Mouse (Mus musculus): ENCODE measurements around the gene Syne1. TPM values are rescaled to one million over a fixed set of nuclear protein-coding genes. Genes with fewer than 3 reads are reported as not detected.

The Syne1 gene
- total RNA-seq, 2 experiments from 2014 or later: 17.9 to 23.0 TPM

DNA sequence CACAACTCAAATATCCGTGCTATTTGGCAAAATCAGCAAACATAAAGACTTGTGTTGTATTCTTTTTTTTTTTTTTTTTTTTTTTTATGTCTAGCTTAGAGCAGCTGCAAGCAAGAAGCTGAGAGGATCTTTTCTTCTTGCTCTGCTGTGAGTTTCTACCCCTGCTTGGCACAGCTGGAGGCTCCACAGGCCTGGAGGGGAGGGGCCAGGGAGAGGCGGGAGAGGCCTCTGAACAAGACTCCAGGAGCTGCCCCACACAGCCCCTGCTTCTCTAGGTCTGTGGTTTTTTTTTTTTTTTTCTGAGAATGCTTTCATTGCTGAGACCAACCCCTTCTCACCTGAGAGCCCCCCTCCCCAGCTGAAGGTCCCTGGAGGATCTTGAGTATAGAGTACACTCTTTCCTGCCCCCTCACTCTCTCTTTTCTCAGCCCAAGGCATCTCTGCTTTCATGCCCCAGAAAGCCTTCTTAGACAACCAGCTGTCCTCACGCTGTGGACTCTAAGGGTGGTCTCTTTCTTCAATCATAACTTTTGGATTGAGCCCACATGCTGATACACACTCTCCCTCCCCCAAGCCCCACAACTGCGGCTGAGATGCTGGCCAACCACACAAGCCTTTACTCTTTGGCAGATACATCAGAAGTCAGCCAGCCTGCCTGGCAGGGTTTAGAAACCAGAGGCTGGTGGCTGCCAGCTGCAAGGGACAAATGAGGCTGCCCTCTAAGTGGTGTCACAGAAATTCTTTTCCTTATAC lies 241.1 kb downstream of the Syne1 start:
- DNase-seq (ENCODE audit: low spot score in 2 of 2): no peak

DNA sequence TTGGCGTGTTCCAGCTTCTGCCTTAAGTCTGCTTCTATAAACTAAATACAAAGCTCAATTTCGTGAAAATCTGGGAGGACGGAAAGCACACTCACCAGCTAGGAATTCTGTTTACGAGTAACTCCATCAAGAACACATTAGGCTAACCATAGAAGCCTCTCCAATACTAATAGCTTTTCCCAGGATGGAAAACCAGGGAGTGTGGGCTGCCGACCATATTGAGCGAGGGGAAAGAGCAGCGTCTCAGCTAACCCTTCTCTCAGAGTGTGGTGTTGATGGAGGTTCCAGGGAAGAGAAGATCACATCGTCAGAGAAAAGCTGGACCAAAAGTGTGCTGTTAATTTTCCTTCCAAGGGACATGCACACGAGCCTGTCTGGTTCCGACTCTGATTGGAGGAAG lies 241.9 kb downstream of the Syne1 start:
- DNase-seq (ENCODE audit: low spot score in 2 of 2): no peak

DNA sequence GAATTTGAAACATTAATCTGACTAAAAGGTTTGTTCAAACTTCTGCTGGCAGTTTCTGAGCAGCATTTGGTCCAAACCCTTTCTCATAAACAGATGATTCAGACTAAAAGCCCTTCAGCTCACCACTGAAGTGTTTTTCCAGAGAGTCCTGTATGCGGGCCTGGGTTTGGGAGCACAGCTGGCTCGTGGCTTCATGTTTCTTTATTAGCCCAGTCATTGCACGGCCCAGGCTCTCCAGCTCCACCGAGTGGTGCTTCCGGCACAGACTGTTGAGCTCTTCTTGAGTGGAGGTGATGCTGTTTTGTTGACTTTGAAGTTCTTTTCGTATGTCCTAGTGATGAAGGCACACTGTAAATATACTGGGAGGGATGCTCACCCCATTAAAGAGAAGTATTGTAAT lies 245.7 kb downstream of the Syne1 start:
- DNase-seq (ENCODE audit: low spot score in 2 of 2): no peak

DNA sequence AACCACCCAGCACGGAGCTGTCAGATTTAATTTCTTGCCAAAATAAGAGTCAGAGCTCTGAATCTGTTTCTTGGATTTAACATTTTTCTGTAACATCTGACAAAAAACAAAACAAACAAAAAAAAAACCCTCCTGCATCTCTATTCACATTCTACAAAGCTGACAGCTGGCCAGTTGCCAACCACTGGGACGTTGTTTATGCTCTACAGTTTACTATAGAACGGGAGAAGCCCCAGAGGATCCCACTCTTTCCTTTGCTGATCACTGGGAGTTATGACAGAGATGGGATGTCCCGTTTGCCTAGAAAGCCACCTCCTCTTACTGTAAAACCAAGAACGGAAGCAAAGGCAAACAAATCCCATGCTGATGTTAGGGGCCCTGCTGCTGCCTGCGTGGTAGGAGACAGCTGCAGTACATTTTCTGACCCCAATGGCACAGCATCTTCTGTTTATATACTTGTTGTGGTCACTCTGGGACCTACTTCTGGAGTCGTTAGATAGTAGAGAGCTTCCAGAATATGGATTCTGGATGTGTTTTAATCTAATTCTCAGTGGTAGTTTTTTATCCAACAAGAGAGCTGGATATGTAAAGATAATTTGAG lies 255.9 kb downstream of the Syne1 start:
- no peak for DNase-seq (ENCODE audit: low spot score in 2 of 2)

DNA sequence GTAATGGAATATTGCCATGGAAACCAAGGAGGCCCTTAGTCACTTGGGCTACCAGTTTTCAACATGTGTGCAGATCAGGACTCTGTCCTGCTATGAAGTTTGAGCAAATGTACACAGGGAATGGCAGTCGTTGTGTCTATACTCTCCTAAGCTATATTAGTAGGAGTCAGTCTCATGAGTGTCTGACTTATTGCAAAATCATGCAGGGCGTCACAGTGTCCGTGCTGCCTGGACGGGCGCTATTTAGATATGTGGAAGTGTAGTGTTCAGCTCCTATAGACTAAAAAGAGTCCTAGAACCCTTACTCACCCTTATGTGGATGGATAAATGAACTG lies 261.7 kb downstream of the Syne1 start:
- DNase-seq (ENCODE audit: low spot score in 2 of 2): no peak

DNA sequence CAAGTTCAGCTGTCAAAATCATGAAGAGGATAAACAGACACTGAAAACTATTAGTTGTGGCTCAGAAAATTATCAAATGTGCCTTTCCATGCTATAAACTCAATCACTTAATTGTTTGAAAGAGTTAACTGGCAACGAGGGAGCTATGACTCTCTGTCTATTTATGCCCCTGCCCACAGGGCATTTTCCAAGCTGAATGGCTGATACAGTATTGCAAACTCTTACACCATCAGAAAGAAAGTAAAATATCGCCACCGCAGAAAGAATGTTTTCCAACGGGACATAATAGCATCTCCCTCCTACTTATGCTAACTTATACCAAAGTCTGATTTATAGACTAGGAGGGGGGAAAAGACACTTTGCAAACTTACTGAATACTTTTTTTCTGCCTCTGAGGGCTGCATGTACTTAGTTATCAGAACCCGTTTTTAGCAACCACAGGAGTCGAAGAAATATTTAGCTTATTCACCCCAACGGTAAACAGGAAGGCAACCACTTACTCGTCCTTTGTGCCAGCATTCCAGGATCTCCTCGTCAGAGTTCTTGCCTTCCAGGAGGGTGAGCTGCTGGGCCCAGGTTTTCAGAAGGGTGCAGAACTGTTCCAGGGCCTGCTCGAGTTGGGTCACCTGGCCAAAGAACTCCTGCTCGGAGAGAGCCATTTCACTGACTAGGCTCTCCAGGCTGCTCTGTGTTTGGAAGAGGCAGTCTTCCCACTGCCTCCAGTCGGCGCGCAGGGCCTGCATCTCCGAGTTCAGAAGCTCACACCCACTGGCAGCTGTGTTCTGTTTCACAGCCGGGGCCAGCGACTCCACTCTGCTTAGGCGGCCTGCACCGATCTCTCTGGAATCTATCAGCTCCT lies 262.3 kb downstream of the Syne1 start:
- peak in 1 of 2 experiments; percentile 32 for DNase-seq (ENCODE audit: low spot score in 2 of 2)

DNA sequence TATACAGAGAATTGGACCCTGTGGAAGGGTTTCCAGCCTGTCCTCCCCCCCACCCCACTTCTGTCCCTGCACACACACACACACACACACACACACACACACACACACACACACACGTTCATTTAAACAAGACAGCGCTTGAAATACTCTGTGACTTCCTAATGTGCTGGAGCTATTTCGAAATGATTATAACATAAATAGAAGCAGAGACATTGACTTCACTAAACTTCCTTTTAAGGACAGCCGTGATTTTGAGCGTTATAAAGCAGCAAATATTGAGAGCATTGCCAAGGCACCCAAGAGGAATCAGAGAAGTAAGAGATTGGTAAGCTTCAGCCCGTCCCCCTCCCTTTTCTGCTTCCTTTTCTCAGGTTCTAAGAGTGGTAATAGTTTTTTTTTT lies 263.0 kb downstream of the Syne1 start:
- DNase-seq (ENCODE audit: low spot score in 2 of 2): no peak

DNA sequence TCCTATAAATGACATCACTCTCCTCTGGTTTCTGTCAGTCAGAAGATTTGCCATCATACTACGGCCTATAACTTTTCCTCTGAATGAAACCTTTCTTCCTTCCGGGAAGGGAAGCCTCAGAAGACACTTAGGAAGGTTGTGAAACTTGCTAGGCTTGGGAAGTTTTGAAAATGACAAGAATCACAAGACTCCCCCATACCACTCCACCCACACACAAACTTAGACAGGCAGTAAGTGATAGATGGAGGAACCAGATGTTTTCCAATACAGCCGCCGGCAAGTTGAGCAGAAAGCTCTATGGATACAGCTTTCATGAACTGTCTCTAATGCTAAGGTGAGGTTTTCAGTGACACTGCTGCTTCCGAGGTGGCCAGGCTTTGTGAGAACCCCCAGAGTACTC lies 275.5 kb downstream of the Syne1 start:
- no peak for DNase-seq (ENCODE audit: low spot score in 2 of 2)

DNA sequence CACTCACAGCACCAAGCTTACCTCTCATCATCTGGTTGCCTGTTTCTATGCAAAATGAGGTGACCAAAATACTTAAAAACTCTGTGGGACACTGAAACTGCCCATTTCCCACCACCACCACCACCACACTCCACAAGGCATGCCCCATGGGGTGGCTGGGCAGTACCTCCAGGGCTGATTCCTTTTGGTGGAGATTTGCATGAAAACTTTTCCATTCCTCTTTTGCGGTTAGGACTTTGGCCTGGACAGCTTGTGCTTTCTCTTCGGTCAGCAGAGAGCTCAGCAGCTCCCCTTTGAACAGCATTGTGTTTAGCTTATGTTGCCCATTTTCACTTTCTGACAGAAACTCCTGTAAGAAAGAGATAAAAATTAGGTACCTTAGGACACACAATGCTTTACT lies 280.6 kb downstream of the Syne1 start:
- DNase-seq (ENCODE audit: low spot score in 2 of 2): no peak

DNA sequence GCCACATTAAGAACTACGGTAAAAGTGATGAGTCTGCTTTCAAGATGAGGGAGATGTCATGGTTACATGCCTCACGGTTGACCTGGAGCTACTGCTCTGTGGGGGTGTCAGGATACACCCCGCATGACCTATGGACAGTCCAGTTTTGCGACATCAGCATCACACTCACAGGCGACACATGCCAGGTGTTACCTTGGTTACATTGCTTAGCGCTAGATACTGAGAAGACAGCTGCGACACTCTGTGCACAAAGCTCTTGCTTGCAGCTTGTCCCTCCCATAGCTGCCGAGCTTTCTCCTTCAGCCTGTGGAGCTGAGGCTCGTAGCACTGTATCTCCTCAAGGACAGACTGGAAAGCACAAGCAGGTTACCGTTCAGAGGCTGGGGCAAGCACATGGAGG lies 286.9 kb downstream of the Syne1 start:
- no peak for DNase-seq (ENCODE audit: low spot score in 2 of 2)

DNA sequence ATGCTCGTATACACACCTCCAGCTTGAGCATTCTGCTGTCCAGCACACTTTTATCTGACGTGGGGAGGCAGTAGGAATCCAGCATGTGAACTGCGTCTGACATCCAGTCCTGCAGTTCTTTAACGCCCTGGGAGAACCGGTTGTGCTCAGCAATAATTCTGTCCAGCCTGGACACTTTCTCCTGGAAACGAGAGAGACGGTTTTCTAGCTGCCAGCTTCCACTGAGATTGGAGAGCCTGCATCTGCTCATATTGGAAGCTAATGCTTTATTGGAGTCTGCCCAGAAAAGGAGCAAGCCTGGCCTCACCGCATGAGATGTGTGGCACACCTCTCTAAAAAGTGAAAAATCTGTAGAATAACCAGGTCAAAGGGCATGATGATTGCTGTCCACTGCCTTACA lies 288.6 kb downstream of the Syne1 start:
- no peak for DNase-seq (ENCODE audit: low spot score in 2 of 2)

DNA sequence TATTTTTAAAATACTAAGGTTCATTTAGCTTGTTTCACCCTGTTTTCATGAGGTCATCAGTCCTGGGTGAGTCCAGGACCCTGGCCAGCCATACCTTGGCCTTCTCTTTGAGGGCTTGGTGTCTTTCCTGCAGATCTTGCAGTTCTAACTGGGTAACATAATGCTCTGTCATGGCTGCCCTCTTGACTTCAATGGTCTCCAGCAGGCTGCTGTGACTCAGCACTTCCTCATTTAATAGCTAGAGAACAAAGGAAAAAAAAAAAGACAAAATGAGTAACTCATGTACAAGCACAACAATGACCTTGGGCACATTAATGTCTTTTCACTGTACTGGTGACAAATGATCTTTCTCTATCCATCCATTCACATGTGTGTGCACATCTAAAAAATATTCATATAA lies 294.6 kb downstream of the Syne1 start:
- no peak for DNase-seq (ENCODE audit: low spot score in 2 of 2)

DNA sequence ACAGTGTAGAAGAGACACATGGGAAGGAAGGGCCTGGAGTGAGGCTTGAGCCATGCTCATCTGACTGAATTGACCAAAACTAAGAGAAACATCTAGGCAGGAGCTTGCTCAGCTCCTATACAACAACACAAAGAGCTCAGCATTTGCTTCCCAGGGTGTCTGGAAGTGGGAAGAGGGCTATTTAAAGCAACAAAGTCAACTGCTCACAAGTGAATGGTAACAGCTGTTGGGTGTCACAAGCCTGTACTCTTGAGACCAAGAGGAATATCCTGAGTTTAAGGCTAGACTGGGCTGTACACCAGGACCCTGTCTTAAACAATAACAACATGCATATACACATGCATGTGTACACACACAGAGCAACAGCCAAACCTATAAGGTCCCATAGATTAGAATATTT lies 297.5 kb downstream of the Syne1 start:
- DNase-seq (ENCODE audit: low spot score in 2 of 2): no peak

DNA sequence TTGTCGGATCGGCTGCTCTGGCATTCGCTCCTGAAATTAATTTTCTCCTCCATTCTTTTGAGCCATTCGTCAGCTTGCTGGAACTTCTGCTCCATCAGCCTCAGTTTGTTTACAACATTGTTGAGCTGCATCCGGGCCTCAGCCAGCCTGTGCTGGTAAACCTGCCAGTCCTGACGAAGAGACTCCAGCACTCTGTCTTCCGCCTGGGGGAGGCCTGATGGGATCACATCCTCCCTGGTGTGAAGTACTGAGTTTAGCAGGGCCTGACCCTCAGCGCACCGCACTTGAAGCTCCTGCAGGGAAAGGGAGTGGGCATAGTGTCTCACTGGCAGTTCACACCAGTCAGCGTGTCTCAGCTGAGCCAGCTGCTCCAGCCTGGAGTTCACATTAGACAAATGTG lies 300.6 kb downstream of the Syne1 start:
- no peak for DNase-seq (ENCODE audit: low spot score in 2 of 2)

DNA sequence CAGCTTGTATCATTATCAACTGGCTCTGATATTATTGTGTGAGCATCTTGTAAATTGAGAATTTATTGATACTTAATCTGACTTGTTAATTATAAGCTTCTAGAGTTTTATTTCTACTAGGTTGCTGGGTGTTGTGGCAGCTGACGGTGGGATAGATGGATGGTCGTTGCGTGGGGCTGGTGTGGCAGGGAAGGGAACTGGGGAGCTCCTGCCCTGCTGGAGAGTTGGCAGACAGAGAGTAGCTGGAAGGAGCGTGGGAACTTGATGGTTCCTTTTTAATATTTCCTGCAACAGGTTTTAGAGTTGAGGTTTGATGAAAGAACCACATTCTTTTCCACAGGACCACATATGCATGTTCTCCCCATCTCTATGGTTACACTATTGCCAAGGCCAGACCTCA lies 311.6 kb downstream of the Syne1 start:
- DNase-seq (ENCODE audit: low spot score in 2 of 2): no peak

DNA sequence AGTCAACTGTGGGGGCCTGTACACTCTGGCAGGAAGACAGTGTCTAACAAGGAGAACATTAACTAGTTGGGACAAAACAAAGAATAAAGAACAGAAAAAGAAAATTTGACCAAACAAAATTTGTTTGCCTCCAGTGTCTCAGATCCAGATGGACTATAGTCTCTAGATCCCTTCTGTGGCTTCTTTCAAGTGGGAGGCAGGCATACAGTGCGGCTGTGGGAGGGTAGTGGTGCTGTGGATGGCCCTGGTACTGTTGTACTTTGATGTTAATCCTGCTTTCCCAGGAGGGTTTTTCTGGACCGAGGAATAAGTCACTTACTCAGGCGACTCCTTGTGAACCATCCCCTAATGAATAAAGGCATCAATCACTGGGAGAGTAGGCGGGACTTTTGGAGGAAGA lies 314.4 kb downstream of the Syne1 start:
- no peak for DNase-seq (ENCODE audit: low spot score in 2 of 2)

DNA sequence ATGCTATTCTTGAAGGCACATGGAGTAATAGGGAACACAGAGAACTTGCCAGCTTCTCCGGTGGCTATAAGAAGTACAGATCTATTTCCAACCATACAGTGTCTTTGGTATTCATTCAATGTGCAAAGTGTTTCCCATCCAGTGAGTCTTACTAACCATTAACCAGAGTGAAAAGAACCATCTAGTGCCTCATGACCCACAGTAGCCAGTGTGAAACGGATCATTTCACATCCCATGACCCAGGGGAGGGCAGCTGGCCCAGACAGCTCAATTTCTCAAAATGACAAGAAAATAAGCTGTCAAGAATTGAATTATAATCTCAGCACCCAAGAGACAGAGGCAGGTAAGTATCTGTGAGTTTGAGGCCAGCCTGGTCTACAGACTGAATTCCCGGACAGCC lies 315.1 kb downstream of the Syne1 start:
- DNase-seq (ENCODE audit: low spot score in 2 of 2): no peak

DNA sequence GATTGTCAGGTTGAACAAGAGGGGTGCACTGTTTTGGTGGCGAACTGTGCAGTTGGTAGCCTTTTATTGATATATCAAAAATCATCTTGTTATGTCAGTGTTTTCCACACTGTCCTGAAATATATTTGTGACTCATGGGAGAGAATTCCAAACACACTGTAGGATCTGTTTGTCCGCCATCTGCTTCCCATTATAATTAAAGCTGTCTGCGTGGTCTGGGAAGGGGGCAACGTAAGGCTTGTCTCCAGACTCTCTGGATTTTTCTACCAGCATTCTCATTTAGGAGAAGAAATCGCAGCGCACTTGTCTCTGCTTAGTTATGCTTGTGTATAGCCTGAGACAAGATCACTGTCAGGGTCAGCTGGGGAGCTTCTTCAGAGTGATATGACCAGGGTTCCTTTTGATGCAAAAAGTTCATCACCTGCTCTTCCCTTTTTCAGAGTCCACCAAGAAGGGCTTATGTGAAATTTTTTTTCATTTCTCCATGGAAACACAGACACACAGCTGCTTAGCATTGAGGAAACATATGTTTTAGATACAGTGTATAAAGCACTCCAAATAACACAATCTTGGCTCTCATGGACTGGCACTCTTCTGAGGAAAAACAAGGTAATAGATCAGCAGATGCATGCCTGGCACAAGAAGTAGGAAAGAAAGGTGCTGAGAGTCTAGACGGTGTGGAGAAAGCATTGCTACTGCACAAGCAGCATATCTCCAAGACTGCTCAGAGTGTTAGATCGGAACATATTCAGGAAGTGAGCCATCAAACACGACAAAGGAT lies 316.4 kb downstream of the Syne1 start:
- no peak for DNase-seq (ENCODE audit: low spot score in 2 of 2)

DNA sequence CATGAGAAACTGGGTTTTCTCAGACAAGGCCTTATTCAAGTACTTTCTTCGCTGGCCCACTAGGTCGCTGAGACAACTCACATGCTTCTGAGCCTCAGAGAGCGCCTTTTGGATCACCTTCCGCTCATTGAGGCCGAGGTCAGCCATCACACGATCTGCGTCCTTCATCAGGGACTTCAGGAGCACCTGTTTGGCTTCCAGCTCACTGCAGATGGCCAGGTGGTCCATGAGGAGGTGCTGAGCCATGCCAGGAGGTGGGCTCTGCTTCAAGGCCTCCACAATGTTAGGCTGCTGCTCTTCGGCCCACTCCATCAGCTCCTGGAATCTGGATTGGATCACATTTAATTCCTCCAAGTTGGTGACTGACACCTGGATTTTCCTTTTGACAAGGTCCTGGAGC lies 322.2 kb downstream of the Syne1 start:
- no peak for DNase-seq (ENCODE audit: low spot score in 2 of 2)

DNA sequence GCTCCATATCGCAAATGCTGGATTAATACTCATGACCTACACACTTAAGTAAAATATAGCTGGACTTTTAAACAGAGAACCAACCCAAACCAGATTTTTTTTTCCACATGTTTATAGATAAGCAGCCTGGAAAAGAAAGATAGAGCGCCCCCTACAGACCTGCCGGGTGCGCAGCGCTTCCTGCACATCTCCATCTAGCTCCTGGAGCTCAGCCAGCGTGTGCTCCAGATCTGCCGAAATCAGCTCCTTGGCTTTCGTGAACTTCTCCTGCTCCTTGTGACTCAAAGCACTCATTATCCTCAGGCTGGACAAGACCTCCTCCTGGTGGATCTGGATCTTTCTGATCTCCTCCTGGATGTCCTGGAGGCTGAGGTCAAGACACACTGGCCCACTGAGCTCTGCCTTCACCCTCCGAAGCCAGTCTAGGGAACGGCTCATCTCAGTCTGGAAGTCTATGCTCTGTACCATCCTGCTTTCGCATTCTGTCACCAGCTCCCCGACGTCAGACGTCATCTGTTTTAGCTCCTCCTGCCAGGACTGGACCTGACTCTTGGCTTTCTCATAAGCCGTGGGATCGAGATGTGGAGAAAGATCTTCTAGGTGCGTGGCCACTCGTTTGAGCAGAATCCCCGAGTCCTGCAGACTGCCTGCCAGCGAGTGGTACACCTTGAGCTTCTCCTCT lies 323.7 kb downstream of the Syne1 start:
- peak; percentile 12 to 32 for DNase-seq (ENCODE audit: low spot score in 2 of 2)

DNA sequence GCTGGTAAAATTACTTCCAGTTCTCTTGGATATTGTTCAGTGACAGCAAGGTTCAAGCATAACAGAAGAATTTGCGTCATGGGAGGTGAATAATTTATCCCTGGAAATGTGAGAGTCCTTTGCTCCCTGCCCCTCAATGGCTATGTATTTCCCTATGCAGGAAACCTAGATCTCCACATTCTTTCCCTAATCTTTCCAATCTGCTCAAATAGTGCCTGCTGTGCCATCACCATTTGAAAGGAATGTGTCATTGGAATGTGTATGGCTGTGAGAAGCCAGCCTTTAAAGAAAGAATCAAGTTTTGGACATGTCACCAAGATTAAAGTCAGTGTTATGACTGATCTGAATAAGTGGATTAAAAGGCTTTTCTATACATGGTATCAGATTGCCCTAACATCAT lies 335.3 kb downstream of the Syne1 start:
- DNase-seq (ENCODE audit: low spot score in 2 of 2): no peak

All from adrenal gland, adult 18-20 months (tissue).